Mouse (Mus musculus): Measurements from ENCODE around the gene Map7d3. TPM values are rescaled to one million over a fixed set of nuclear protein-coding genes. Genes with fewer than 3 reads are reported as not detected.

Gene Map7d3
- polyA plus RNA-seq, 1 experiment from 2014 or later = 2.2 TPM

GRCm38 (mm10) chrX:56791268-56791667, 30.9 kb downstream of the Map7d3 start:
- no peak overlapping the region for H3K4me2 ChIP-seq (replicated peaks; ENCODE audit: low read depth)
- ATAC-seq (ENCODE audit: low FRiP score, low TSS enrichment) (peak; percentile 66), DNase-seq (ENCODE audit: low spot score) (peak; percentile 63)
- H3K36me3 ChIP-seq (ENCODE audit: control insufficient read depth, insufficient read depth, low read length) = no peaks in the 10 kb centered on the region
- no peak overlapping the region for H3K4me3 ChIP-seq (ENCODE audit: low read depth, low read length)
- H3K4me1 ChIP-seq (replicated peaks; ENCODE audit: control insufficient read depth, insufficient read depth) = no peaks in the 10 kb centered on the region
- H3K27ac ChIP-seq (replicated peaks) = no peak overlapping the region
- no peak overlapping the region for H3K9ac ChIP-seq (ENCODE audit: low read length)
- H3K27me3 ChIP-seq (ENCODE audit: control insufficient read depth, insufficient read depth, low read length) = no peaks in the 10 kb centered on the region
- no peaks in the 10 kb centered on the region for H3K9me3 ChIP-seq (ENCODE audit: control insufficient read depth, low read length)
- WGBS = 45% methylated on average over 15 of the region's 15 CpGs
- TF ChIP-seq CTCF (IDR thresholded peaks at IDR 0.05; ENCODE audit: low read depth) = peak; percentile 74
- no peak for TF ChIP-seq EP300 (optimal IDR thresholded peaks at IDR 0.05)

GRCm38 (mm10) chrX:56790591-56790990, 31.5 kb downstream of the Map7d3 start:
- no peak overlapping the region for H3K9ac ChIP-seq (ENCODE audit: low read length)
- no peak overlapping the region for H3K27ac ChIP-seq (replicated peaks)
- H3K4me1 ChIP-seq (replicated peaks; ENCODE audit: control insufficient read depth, insufficient read depth) = no peaks in the 10 kb centered on the region
- no peaks in the 10 kb centered on the region for H3K36me3 ChIP-seq (ENCODE audit: control insufficient read depth, insufficient read depth, low read length)
- ATAC-seq (ENCODE audit: low FRiP score, low TSS enrichment) (no peak), DNase-seq (ENCODE audit: low spot score) (no peak)
- no peak overlapping the region for H3K4me2 ChIP-seq (replicated peaks; ENCODE audit: low read depth)
- no peaks in the 10 kb centered on the region for H3K27me3 ChIP-seq (ENCODE audit: control insufficient read depth, insufficient read depth, low read length)
- H3K4me3 ChIP-seq (ENCODE audit: low read depth, low read length) = no peak overlapping the region
- no peaks in the 10 kb centered on the region for H3K9me3 ChIP-seq (ENCODE audit: control insufficient read depth, low read length)
- TF ChIP-seq CTCF (IDR thresholded peaks at IDR 0.05; ENCODE audit: low read depth) (no peak), EP300 (optimal IDR thresholded peaks at IDR 0.05) (no peak)
- 81% methylated on average over 4 of the region's 4 CpGs for WGBS

GRCm38 (mm10) chrX:56787486-56787885, 34.6 kb downstream of the Map7d3 start:
- TF ChIP-seq CTCF (IDR thresholded peaks at IDR 0.05; ENCODE audit: low read depth) (no peak), EP300 (optimal IDR thresholded peaks at IDR 0.05) (no peak)
- H3K4me3 ChIP-seq (ENCODE audit: low read depth, low read length) = 0 out of 2 replicates have a peak overlapping the region, but pooled peaks have one; percentile 1

GRCm38 (mm10) chrX:56786281-56787061, 35.7 kb downstream of the Map7d3 start:
- Histone ChIP-seq H3K27me3 (ENCODE audit: control insufficient read depth, insufficient read depth, low read length) (no peaks in the 10 kb centered on the region), H3K4me3 (ENCODE audit: low read depth, low read length) (peak overlapping the region; percentile 2; the same call in 1 of the 2 replicates), H3K36me3 (ENCODE audit: control insufficient read depth, insufficient read depth, low read length) (no peaks in the 10 kb centered on the region), H3K9ac (ENCODE audit: low read length) (no peak overlapping the region), H3K4me1 (replicated peaks; ENCODE audit: control insufficient read depth, insufficient read depth) (no peaks in the 10 kb centered on the region), H3K4me2 (replicated peaks; ENCODE audit: low read depth) (no peak overlapping the region; the same call in 1 of the 2 replicates), H3K27ac (replicated peaks) (no peak overlapping the region), H3K9me3 (ENCODE audit: control insufficient read depth, low read length) (no peaks in the 10 kb centered on the region)
- 54% methylated on average over 6 of the region's 6 CpGs for whole genome bisulfite sequencing
- DNase-seq (ENCODE audit: low spot score) (peak; percentile 62), ATAC-seq (ENCODE audit: low FRiP score, low TSS enrichment) (peak; percentile 93)
- no peak for TF ChIP-seq CTCF (IDR thresholded peaks at IDR 0.05; ENCODE audit: low read depth)

More at GRCm38 (mm10) chrX:56787486-56787885, 34.6 kb downstream of the Map7d3 start:
- Histone ChIP-seq H3K36me3 (ENCODE audit: control insufficient read depth, insufficient read depth, low read length) (no peaks in the 10 kb centered on the region), H3K27me3 (ENCODE audit: control insufficient read depth, insufficient read depth, low read length) (no peaks in the 10 kb centered on the region), H3K9me3 (ENCODE audit: control insufficient read depth, low read length) (no peaks in the 10 kb centered on the region), H3K4me1 (replicated peaks; ENCODE audit: control insufficient read depth, insufficient read depth) (no peaks in the 10 kb centered on the region), H3K9ac (ENCODE audit: low read length) (no peak overlapping the region), H3K4me2 (replicated peaks; ENCODE audit: low read depth) (peak overlapping the region; percentile 17; the same call in 1 of the 2 replicates), H3K27ac (replicated peaks) (no peak overlapping the region)
- DNase-seq (ENCODE audit: low spot score) (no peak), ATAC-seq (ENCODE audit: low FRiP score, low TSS enrichment) (no peak)
- WGBS = 75% methylated on average over 3 of the region's 3 CpGs

- 80% methylated on average over 4 of the region's 4 CpGs for WGBS
- Histone ChIP-seq H3K9ac (ENCODE audit: low read length) (no peak overlapping the region), H3K27me3 (ENCODE audit: control insufficient read depth, insufficient read depth, low read length) (no peaks in the 10 kb centered on the region), H3K9me3 (ENCODE audit: control insufficient read depth, low read length) (no peaks in the 10 kb centered on the region), H3K27ac (replicated peaks) (no peak overlapping the region), H3K4me1 (replicated peaks; ENCODE audit: control insufficient read depth, insufficient read depth) (no peaks in the 10 kb centered on the region), H3K4me3 (ENCODE audit: low read depth, low read length) (no peak overlapping the region), H3K4me2 (replicated peaks; ENCODE audit: low read depth) (no peak overlapping the region), H3K36me3 (ENCODE audit: control insufficient read depth, insufficient read depth, low read length) (no peaks in the 10 kb centered on the region)
- DNase-seq (ENCODE audit: low spot score) = no peak
- TF ChIP-seq CTCF (IDR thresholded peaks at IDR 0.05; ENCODE audit: low read depth) (no peak), EP300 (optimal IDR thresholded peaks at IDR 0.05) (no peak)
- ATAC-seq (ENCODE audit: low FRiP score, low TSS enrichment) = no peak
Observed at GRCm38 (mm10) chrX:56773329-56773728, 48.8 kb downstream of the Map7d3 start.

GRCm38 (mm10) chrX:56771751-56772150, 50.4 kb downstream of the Map7d3 start:
- 46% methylated on average over 1 of the region's 1 CpGs for WGBS
- TF ChIP-seq EP300 (optimal IDR thresholded peaks at IDR 0.05) (no peak), CTCF (IDR thresholded peaks at IDR 0.05; ENCODE audit: low read depth) (no peak)
- Histone ChIP-seq H3K36me3 (ENCODE audit: control insufficient read depth, insufficient read depth, low read length) (no peaks in the 10 kb centered on the region), H3K4me3 (ENCODE audit: low read depth, low read length) (no peak overlapping the region), H3K4me2 (replicated peaks; ENCODE audit: low read depth) (no peak overlapping the region), H3K9ac (ENCODE audit: low read length) (no peak overlapping the region), H3K27ac (replicated peaks) (no peak overlapping the region), H3K27me3 (ENCODE audit: control insufficient read depth, insufficient read depth, low read length) (no peaks in the 10 kb centered on the region), H3K4me1 (replicated peaks; ENCODE audit: control insufficient read depth, insufficient read depth) (no peaks in the 10 kb centered on the region), H3K9me3 (ENCODE audit: control insufficient read depth, low read length) (no peaks in the 10 kb centered on the region)
- ATAC-seq (ENCODE audit: low FRiP score, low TSS enrichment) (no peak), DNase-seq (ENCODE audit: low spot score) (no peak)
